Mouse (Mus musculus) urinary bladder, postnatal 0 days (tissue): ENCODE data around the gene Zfp954. TPM values are rescaled to one million over a fixed set of nuclear protein-coding genes. Genes with fewer than 3 reads are reported as not detected.

Source experiments
- polyA plus RNA-seq: library from polyadenylated mRNA; unstranded; fragments of >200 nt; fragmentation: Nextera tagmentation; extraction: Ambion mirVana; gene quantifications from 2 replicates; pipeline ENCODE4 v1.2.1, GENCODE M21; 2015

Gene Zfp954
- 6.0 and 7.3 TPM in 2 replicates for polyA plus RNA-seq

DNA sequence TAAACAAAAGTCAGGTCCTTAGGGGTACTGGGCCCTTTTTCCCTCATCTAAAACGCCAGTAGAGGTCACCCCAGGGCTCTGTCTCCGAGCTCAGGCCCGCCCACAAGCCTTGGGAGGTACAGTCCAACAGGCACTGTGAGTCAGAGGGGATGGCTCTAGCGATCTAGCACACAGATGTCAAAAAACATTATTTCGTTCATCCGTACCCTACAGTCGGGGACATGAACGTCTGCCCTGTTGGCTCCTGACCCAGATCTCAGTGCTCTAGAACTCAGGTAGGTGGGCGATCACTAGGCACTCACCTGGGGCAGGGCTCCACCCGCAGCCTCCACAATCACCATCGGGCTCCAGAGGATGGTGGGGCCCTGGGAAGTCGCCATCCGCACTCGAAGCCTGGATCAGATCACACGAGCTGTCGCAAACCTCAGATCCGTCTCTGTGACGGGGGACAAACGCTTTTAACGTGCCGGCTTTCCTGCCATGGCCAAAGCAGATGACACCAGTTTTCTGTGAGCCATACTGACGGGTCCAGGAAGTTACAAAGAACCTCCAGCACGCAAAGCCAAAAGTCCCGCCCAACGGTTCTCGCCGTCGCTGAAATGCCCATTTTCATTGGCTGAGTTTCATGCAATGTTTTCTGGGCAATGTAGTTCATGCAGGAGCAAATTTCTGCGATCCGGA lies at the start of gene Zfp954:
Gene Zfp954, minus strand, starts transcription at position 568 of the 681 bp plus-strand sequence.

DNA sequence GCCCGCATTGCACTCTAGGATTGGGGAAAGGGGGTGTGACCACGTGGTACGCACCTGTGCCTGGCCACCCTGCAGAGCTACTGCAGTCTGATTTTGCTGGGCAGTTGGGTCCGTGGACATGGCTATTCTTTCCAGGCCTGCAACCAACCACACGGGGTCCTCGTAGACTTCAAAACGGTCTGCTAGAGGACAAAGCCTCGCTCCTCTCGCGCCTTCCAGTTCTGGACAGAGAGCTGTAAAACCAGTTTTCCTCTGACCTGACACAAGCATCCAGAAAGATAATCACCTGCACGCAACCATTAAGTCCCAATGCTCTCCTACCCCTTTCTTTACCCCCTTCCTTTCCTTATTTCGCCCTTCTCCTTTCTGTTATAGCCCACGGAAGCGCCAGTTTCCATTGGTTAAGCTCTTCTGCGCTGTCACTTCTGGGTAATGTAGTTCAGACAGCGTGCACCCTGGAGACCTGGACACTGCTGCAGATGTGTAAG lies 15.1 kb upstream of the Zfp954 start, which contains the start of gene Zfp773:
Gene Zfp773, minus strand, starts transcription at position 377 of the 488 bp plus-strand sequence.

Other genes with a start within 250 kb of the Zfp954 start
- not detected in 2 replicates for gene Aurkc, start 126.2 kb downstream of the Zfp954 start, polyA plus RNA-seq
- gene Zfp773, start 15.3 kb upstream of the Zfp954 start, polyA plus RNA-seq, result 0.37 and 0.50 TPM in 2 replicates
- 0.84 and 0.87 TPM in 2 replicates for gene Zfp418, start 49.8 kb upstream of the Zfp954 start, polyA plus RNA-seq
- 4.9 and 6.0 TPM in 2 replicates for gene Zfp772, start 88.5 kb upstream of the Zfp954 start, polyA plus RNA-seq
- gene Vmn2r29, start 125.8 kb upstream of the Zfp954 start, polyA plus RNA-seq, result not detected in 2 replicates
- 1.7 and 2.4 TPM in 2 replicates for gene Gm45844, start 156.8 kb upstream of the Zfp954 start, polyA plus RNA-seq
- gene Clcn4, start 179.4 kb upstream of the Zfp954 start, polyA plus RNA-seq, result 35.1 and 35.6 TPM in 2 replicates
- gene Vmn2r30, start 216.1 kb upstream of the Zfp954 start, polyA plus RNA-seq, result not detected in 2 replicates